Mouse (Mus musculus): ENCODE measurements around the gene Plxdc1. TPM values are rescaled to one million over a fixed set of nuclear protein-coding genes. Genes with fewer than 3 reads are reported as not detected.

Plxdc1 gene
- polyA plus RNA-seq, 1 experiment, result 3.3 TPM

DNA sequence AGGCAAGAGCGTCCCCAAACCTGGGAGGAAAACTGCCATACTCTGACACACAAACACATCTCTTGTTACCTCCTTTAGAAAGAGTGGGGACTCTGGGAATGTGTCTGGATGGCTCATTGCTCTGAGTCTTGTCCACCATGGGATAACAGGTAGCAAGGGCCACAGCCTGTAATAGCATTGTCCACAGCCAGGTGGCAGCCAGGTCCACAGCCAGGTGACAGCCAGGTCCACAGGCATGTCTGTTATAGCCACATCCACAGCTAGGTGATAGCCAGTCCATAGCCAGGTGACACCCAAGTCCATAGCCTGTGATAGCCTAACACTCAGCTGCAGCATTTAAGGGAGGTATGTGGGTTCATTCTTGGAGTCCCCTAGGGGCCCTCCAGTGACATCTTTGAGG, 25.3 kb downstream of the Plxdc1 start:
- Histone ChIP-seq H3K36me3 (ENCODE audit: control insufficient read depth, insufficient read depth, low read length, poor library complexity, severe bottlenecking) (no peaks in the 10 kb centered on the region), H3K4me3 (ENCODE audit: low read depth, low read length) (no peak overlapping the region), H3K9me3 (replicated peaks; ENCODE audit: control insufficient read depth, insufficient read depth, low read length, poor library complexity, severe bottlenecking) (no peaks in the 10 kb centered on the region), H3K4me1 (ENCODE audit: control insufficient read depth, insufficient read depth, low read length) (peaks cover 12% of the 10 kb centered on the region), H3K9ac (ENCODE audit: low read depth, poor library complexity, severe bottlenecking) (no peak overlapping the region), H3K27me3 (ENCODE audit: control insufficient read depth, insufficient read depth, low read length, poor library complexity, severe bottlenecking) (no peaks in the 10 kb centered on the region), H3K27ac (ENCODE audit: insufficient read depth, low read length) (no peak overlapping the region)
- TF ChIP-seq CTCF (IDR thresholded peaks at IDR 0.05; ENCODE audit: low read depth, low read length) (peak; percentile 69), EP300 (IDR thresholded peaks at IDR 0.05; ENCODE audit: insufficient read depth, low read depth, low read length) (no peak)

DNA sequence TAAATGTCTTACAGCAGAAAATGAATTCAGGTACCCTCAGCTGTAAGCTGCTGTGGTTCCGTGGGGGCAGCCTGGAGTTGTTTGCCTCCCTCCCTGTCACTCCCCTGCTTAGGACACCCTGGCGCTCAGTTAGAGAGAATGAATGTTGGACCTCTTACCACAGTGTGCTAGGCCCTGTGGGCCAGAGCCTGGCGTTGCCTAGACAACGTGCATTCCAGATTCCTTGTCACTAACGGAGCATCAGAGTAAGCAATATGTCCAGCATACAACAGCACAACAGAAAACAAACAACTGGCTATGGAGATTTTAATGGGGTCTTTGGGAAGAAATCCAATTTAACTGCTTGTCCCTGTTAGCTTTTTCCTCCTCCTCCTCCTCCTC, 27.0 kb downstream of the Plxdc1 start:
- TF ChIP-seq POLR2A (IDR thresholded peaks at IDR 0.05; ENCODE audit: insufficient read depth, low read length) (no peak), CTCF (IDR thresholded peaks at IDR 0.05; ENCODE audit: low read depth, low read length) (no peak), EP300 (IDR thresholded peaks at IDR 0.05; ENCODE audit: insufficient read depth, low read depth, low read length) (no peak)
- Histone ChIP-seq H3K4me3 (ENCODE audit: low read depth, low read length) (no peak overlapping the region), H3K36me3 (ENCODE audit: control insufficient read depth, insufficient read depth, low read length, poor library complexity, severe bottlenecking) (no peaks in the 10 kb centered on the region), H3K9ac (ENCODE audit: low read depth, poor library complexity, severe bottlenecking) (no peak overlapping the region), H3K27ac (ENCODE audit: insufficient read depth, low read length) (no peak overlapping the region), H3K27me3 (ENCODE audit: control insufficient read depth, insufficient read depth, low read length, poor library complexity, severe bottlenecking) (no peaks in the 10 kb centered on the region), H3K9me3 (replicated peaks; ENCODE audit: control insufficient read depth, insufficient read depth, low read length, poor library complexity, severe bottlenecking) (no peaks in the 10 kb centered on the region), H3K4me1 (ENCODE audit: control insufficient read depth, insufficient read depth, low read length) (peaks cover 12% of the 10 kb centered on the region)

DNA sequence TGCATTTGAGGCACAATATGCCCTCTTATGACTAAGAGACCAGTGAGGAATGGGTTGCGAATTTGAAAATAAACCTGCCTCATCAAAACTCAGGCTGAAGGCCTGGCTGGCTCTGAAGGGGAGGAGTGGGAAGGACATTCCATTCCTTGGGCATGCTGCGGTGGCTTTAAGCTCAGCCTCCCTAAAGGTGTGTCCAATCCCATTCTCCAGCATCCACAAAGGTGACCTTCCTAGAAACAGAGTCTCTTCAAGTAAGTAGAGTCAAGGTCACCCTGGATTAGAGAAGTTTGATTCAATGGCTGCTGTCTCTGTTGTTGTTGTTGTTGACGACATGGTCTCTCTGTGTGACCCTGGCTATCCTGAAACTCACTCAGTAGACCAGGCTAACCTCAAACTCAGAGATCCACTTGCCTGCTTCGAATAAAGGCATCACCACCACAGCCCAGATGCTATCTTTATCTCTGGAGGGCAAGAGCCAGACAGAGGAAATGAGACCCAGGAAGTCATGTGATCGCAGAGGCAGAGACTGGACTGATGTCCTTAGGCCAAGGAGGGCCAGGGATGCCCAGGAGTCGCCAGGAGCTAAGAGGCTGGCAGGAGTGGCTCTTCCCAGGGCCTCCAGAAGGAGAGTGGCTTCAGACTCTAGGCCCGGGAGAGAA, 27.5 kb downstream of the Plxdc1 start:
- no peaks in the 10 kb centered on the region for H3K36me3 ChIP-seq (ENCODE audit: control insufficient read depth, insufficient read depth, low read length, poor library complexity, severe bottlenecking)
- H3K9me3 ChIP-seq (replicated peaks; ENCODE audit: control insufficient read depth, insufficient read depth, low read length, poor library complexity, severe bottlenecking), result no peaks in the 10 kb centered on the region
- H3K27me3 ChIP-seq (ENCODE audit: control insufficient read depth, insufficient read depth, low read length, poor library complexity, severe bottlenecking), result no peaks in the 10 kb centered on the region
- H3K9ac ChIP-seq (ENCODE audit: low read depth, poor library complexity, severe bottlenecking), result no peak overlapping the region
- TF ChIP-seq POLR2A (IDR thresholded peaks at IDR 0.05; ENCODE audit: insufficient read depth, low read length), result no peak
- no peak for TF ChIP-seq CTCF (IDR thresholded peaks at IDR 0.05; ENCODE audit: low read depth, low read length)
- no peak for TF ChIP-seq EP300 (IDR thresholded peaks at IDR 0.05; ENCODE audit: insufficient read depth, low read depth, low read length)
- H3K4me1 ChIP-seq (ENCODE audit: control insufficient read depth, insufficient read depth, low read length), result peaks cover 9% of the 10 kb centered on the region
- no peak overlapping the region for H3K4me3 ChIP-seq (ENCODE audit: low read depth, low read length)
- H3K27ac ChIP-seq (ENCODE audit: insufficient read depth, low read length), result 0 out of 2 replicates have a peak overlapping the region, but pooled peaks have one; percentile 33

DNA sequence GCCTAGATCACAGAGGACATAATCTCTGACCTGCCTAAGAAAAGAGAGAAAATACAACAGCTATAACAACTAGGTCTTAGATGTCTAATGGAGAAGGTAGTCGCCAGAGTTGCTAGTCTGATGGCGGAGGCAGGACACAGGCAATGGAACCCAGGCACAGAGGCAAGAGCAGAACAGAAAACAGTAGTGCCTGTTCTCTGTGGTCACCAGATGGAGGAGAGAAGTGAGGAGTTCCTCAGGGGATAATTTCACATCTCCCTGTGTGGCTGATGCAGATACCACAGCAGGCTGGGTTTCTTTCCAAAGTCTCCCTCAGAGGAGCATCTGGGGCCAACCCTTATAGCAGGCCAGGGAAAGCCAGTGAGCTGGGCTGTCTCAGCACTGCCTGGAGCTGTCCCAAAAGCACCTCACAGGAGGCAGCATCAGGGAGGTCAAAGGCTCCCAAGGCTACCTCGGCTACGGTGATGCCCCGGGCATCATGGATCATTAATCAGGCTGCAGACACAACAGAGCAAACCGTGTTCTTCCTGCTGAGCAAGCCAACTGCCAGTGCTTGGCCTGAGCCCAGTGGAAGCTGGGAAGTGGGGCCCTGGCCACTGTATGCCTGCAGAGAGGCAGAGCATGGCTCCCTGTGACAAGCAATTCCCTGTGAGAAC, 29.2 kb downstream of the Plxdc1 start:
- H3K9ac ChIP-seq (ENCODE audit: low read depth, poor library complexity, severe bottlenecking), result no peak overlapping the region
- no peaks in the 10 kb centered on the region for H3K36me3 ChIP-seq (ENCODE audit: control insufficient read depth, insufficient read depth, low read length, poor library complexity, severe bottlenecking)
- no peaks in the 10 kb centered on the region for H3K9me3 ChIP-seq (replicated peaks; ENCODE audit: control insufficient read depth, insufficient read depth, low read length, poor library complexity, severe bottlenecking)
- H3K4me1 ChIP-seq (ENCODE audit: control insufficient read depth, insufficient read depth, low read length), result peaks cover 12% of the 10 kb centered on the region
- no peak for TF ChIP-seq POLR2A (IDR thresholded peaks at IDR 0.05; ENCODE audit: insufficient read depth, low read length)
- TF ChIP-seq EP300 (IDR thresholded peaks at IDR 0.05; ENCODE audit: insufficient read depth, low read depth, low read length), result no peak
- no peak for TF ChIP-seq CTCF (IDR thresholded peaks at IDR 0.05; ENCODE audit: low read depth, low read length)
- H3K4me3 ChIP-seq (ENCODE audit: low read depth, low read length), result no peak overlapping the region
- no peak overlapping the region for H3K27ac ChIP-seq (ENCODE audit: insufficient read depth, low read length)
- H3K27me3 ChIP-seq (ENCODE audit: control insufficient read depth, insufficient read depth, low read length, poor library complexity, severe bottlenecking), result no peaks in the 10 kb centered on the region

DNA sequence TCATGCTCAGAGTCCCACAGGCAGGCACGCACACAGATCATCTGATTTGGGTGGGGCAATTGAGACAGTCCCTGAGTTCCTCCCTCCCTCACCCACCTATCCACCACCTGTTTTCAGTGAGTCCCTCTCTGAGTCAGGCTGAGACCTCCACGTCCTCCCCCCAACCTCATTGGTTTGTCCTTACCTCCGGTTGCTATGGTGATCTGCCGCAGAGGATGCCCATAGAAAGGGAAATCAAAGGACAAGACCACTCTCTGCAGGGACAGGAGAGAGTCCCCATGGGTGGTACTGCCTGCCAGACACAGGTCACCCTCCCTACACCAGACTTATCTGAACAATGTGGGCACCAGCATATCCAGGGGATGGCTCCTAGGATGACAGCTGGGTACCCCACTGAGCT, 30.3 kb downstream of the Plxdc1 start:
- no peaks in the 10 kb centered on the region for H3K36me3 ChIP-seq (ENCODE audit: control insufficient read depth, insufficient read depth, low read length, poor library complexity, severe bottlenecking)
- H3K4me3 ChIP-seq (ENCODE audit: low read depth, low read length), result no peak overlapping the region
- no peak overlapping the region for H3K27ac ChIP-seq (ENCODE audit: insufficient read depth, low read length)
- H3K9me3 ChIP-seq (replicated peaks; ENCODE audit: control insufficient read depth, insufficient read depth, low read length, poor library complexity, severe bottlenecking), result no peaks in the 10 kb centered on the region
- no peaks in the 10 kb centered on the region for H3K27me3 ChIP-seq (ENCODE audit: control insufficient read depth, insufficient read depth, low read length, poor library complexity, severe bottlenecking)
- H3K4me1 ChIP-seq (ENCODE audit: control insufficient read depth, insufficient read depth, low read length), result peaks cover 12% of the 10 kb centered on the region
- TF ChIP-seq EP300 (IDR thresholded peaks at IDR 0.05; ENCODE audit: insufficient read depth, low read depth, low read length) (no peak), POLR2A (IDR thresholded peaks at IDR 0.05; ENCODE audit: insufficient read depth, low read length) (no peak), CTCF (IDR thresholded peaks at IDR 0.05; ENCODE audit: low read depth, low read length) (no peak)
- no peak overlapping the region for H3K9ac ChIP-seq (ENCODE audit: low read depth, poor library complexity, severe bottlenecking)

DNA sequence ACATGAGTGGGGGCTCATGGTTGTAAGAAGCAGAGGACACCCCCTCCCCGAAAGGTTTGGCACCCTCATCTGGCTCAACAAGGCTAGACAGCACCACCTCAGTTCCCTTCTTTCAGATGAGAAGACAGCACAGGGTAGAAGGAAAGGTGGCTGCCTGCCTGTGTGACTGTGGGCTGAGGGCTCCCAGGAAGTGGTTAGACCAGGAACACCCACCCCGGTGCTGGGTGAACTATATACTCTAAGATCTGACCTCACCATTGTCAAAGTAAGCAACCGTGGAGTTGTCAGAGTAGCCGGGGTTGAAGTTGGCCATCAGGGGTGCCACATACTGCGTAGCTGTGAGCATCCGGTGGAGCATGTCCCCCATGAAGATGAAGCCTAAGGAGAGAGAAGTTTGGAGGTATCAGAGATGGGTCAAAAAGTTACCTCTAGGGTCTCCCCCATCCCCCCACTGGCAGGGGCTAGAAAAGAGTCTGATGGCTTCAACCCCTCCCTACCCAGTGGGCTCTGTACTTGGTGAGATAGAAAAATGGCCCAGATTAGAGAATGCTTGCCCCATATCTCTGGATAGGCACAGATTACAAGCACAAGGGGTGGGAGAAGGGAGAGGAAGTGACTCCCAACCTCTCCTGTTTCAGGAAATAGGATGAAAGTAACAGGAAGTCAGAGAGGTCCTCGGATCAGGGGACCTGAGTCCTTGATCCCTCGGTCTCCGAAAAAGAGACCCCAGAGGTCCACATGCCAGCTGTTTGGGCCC, 30.9 kb downstream of the Plxdc1 start:
- H3K36me3 ChIP-seq (ENCODE audit: control insufficient read depth, insufficient read depth, low read length, poor library complexity, severe bottlenecking), result no peaks in the 10 kb centered on the region
- no peak for TF ChIP-seq EP300 (IDR thresholded peaks at IDR 0.05; ENCODE audit: insufficient read depth, low read depth, low read length)
- no peak for TF ChIP-seq POLR2A (IDR thresholded peaks at IDR 0.05; ENCODE audit: insufficient read depth, low read length)
- TF ChIP-seq CTCF (IDR thresholded peaks at IDR 0.05; ENCODE audit: low read depth, low read length), result no peak
- H3K9me3 ChIP-seq (replicated peaks; ENCODE audit: control insufficient read depth, insufficient read depth, low read length, poor library complexity, severe bottlenecking), result no peaks in the 10 kb centered on the region
- H3K4me3 ChIP-seq (ENCODE audit: low read depth, low read length), result no peak overlapping the region
- no peak overlapping the region for H3K9ac ChIP-seq (ENCODE audit: low read depth, poor library complexity, severe bottlenecking)
- H3K27me3 ChIP-seq (ENCODE audit: control insufficient read depth, insufficient read depth, low read length, poor library complexity, severe bottlenecking), result no peaks in the 10 kb centered on the region
- H3K27ac ChIP-seq (ENCODE audit: insufficient read depth, low read length), result no peak overlapping the region
- peaks cover 12% of the 10 kb centered on the region for H3K4me1 ChIP-seq (ENCODE audit: control insufficient read depth, insufficient read depth, low read length)
